Mouse (Mus musculus) embryonic facial prominence, embryonic 14.5 days (tissue): ENCODE measurements around the gene Dnah11. TPM values are rescaled to one million over a fixed set of nuclear protein-coding genes. Genes with fewer than 3 reads are reported as not detected.

Experiments
- ATAC-seq: fragments of 200-750 bp; cut with Nextera tagmentation; 2 replicates; pipeline ENCODE4 v1.8.0; 2017; ENCODE audit warnings: low read depth, moderate number of reproducible peaks, moderate TSS enrichment
- DNase-seq: peaks from one replicate; pipeline ENCODE4 v3.0.0-alpha.2; 2015; ENCODE audit warnings: low spot score
- H3K27ac ChIP-seq: fragments of 300-500 bp; sonication (generic); replicated peaks from 2 replicates; pipeline ENCODE4 v1.5.1; 2014; ENCODE audit warnings: low read depth, mild to moderate bottlenecking, low read length, moderate library complexity
- H3K27me3 ChIP-seq: fragments of 300-500 bp; sonication (generic); replicated peaks from 2 replicates; pipeline ENCODE4 v1.6.1; 2014; ENCODE audit warnings: low read length; ENCODE audit not compliant: control insufficient read depth, insufficient read depth
- H3K36me3 ChIP-seq: fragments of 300-500 bp; sonication (generic); 2 replicates; pipeline ENCODE4 v1.6.1; 2014; ENCODE audit warnings: low read length, mixed read lengths; ENCODE audit not compliant: control insufficient read depth, insufficient read depth
- H3K4me1 ChIP-seq: fragments of 300-500 bp; sonication (generic); 2 replicates; pipeline ENCODE4 v1.6.1; 2014; ENCODE audit warnings: antibody characterized with exemption, low read length; ENCODE audit not compliant: control insufficient read depth, insufficient read depth
- H3K4me2 ChIP-seq: fragments of 300-500 bp; sonication (generic); 2 replicates; pipeline ENCODE4 v1.6.1; 2014; ENCODE audit warnings: low read depth, mild to moderate bottlenecking, low read length, moderate library complexity, mixed read lengths
- H3K4me3 ChIP-seq: fragments of 300-500 bp; sonication (generic); 2 replicates; pipeline ENCODE4 v1.5.1; 2014; ENCODE audit warnings: low read depth, mild to moderate bottlenecking, low read length
- H3K9ac ChIP-seq: fragments of 300-500 bp; sonication (generic); 2 replicates; pipeline ENCODE4 v1.6.1; 2014; ENCODE audit warnings: low read depth, mild to moderate bottlenecking, low read length, moderate library complexity, mixed read lengths
- H3K9me3 ChIP-seq: fragments of 300-500 bp; sonication (generic); 2 replicates; pipeline ENCODE4 v1.6.1; 2016; ENCODE audit warnings: low read length; ENCODE audit not compliant: control insufficient read depth
- WGBS: fragments of 180-500 bp; shearing (Covaris S2); extraction: QIAGEN DNeasy Blood & Tissue Kit; methylation state at CpG from one replicate; pipeline ENCODE4 v1.1.7; 2014; 5-methylcytosine and 5-hydroxymethylcytosine counted together
- polyA plus RNA-seq: library from polyadenylated mRNA; unstranded; fragments of >200 nt; fragmentation: Nextera tagmentation; extraction: Ambion mirVana; gene quantifications from 2 replicates; pipeline ENCODE4 v1.2.1, GENCODE M21; 2014

Gene Dnah11
- polyA plus RNA-seq, 1 experiment from 2014 or later = 0.25 TPM

DNA sequence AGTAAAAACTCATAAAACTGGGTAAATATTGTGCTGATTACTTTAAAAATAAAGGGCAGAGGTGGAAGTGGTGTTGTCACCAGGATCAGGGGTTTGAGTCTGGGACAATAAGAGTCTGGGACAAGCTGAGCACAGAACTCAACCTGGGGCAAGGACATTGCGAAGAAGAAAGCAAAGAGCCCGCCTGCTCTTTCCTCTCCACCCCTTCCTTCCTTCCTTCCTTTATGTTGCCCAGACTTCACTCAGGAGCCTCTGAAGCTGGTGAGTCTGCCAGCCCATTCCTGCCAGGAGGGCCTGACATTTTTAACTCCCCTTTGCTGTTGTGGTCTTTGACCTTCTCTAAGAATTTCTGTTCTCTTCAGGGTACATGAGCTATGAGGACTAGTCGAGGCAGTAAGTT lies 86.9 kb downstream of the Dnah11 start:
- H3K9ac ChIP-seq = no peak overlapping the region
- ATAC-seq = no peak
- DNase-seq = no peak

DNA sequence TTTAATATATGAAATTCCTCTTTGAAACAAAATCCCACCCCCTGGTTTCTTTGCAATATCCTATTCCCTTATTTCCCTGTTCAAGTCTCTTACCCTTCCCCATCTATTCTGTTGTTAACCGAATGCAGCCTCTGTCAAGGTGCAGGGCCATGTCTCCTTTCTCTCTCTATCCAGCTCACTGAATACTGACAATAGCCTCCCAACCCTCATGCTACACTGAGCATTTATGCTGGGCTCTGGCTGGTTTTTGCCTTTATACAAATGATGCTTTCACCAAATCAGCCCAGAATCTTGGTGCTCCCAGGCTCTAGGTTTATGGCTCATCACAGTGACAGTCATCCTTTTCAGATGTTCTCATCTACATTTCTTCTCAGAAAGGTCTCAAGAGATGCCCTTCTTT lies 91.1 kb downstream of the Dnah11 start:
- Histone ChIP-seq H3K27me3 (no peaks in the 10 kb centered on the region), H3K4me1 (no peaks in the 10 kb centered on the region), H3K9me3 (no peaks in the 10 kb centered on the region), H3K36me3 (no peaks in the 10 kb centered on the region), H3K9ac (no peak overlapping the region), H3K4me2 (no peak overlapping the region), H3K4me3 (no peak overlapping the region), H3K27ac (no peak overlapping the region)
- ATAC-seq (no peak), DNase-seq (no peak)
- 82% methylated on average over 1 of the region's 1 CpGs for WGBS

More for the DNA sequence above, 86.9 kb downstream of the Dnah11 start:
- no peak overlapping the region for H3K27ac ChIP-seq
- no peaks in the 10 kb centered on the region for H3K9me3 ChIP-seq
- no peaks in the 10 kb centered on the region for H3K27me3 ChIP-seq
- no peaks in the 10 kb centered on the region for H3K4me1 ChIP-seq
- no peak overlapping the region for H3K4me2 ChIP-seq
- WGBS = 83% methylated on average over 3 of the region's 3 CpGs
- H3K36me3 ChIP-seq = no peaks in the 10 kb centered on the region
- no peak overlapping the region for H3K4me3 ChIP-seq

DNA sequence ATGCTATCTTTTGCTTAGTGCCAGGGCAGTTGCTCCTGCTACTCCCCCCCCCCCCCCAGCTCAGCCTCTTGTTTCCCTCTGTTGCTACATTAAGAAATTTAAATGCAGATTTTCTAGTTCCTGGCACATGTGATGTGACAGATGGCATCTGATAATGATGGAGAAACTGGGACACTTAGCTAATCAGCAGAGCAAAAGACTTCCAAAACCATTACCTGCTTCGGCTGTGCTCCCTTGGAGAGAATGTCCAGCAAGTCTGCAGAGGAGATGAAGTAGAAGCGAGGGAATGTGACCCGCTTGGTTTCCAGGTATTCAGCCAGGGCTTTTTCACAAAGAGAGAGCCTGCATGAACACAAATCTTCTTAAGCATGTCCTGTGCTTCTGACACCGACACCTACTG lies 94.3 kb downstream of the Dnah11 start:
- H3K9ac ChIP-seq = no peak overlapping the region
- 77% methylated on average over 4 of the region's 4 CpGs for WGBS
- H3K4me1 ChIP-seq = no peaks in the 10 kb centered on the region
- H3K4me2 ChIP-seq = no peak overlapping the region
- no peaks in the 10 kb centered on the region for H3K9me3 ChIP-seq
- no peak for DNase-seq
- no peak for ATAC-seq
- H3K27ac ChIP-seq = no peak overlapping the region
- H3K36me3 ChIP-seq = no peaks in the 10 kb centered on the region
- H3K4me3 ChIP-seq = no peak overlapping the region
- no peaks in the 10 kb centered on the region for H3K27me3 ChIP-seq

DNA sequence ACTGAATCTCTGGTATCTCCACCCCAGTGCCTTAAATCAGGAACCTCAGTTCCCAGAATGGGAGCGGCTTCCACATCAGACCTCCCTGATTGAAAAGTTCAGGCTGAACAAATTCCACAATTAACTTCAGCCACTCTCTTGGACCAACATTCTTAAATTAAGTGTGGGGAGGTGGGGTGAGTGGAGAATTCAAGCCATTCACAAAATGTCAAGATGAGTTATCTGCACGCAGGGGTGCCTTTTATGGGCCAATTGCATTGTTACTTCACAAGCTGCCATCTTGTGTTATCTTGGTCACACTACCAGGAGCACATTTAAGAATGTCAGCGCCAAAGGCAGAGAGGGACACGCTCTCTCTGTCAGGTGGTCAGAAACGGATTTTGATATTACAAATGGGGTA lies 99.1 kb downstream of the Dnah11 start:
- Histone ChIP-seq H3K4me3 (no peak overlapping the region), H3K9me3 (no peaks in the 10 kb centered on the region), H3K36me3 (no peaks in the 10 kb centered on the region), H3K4me2 (no peak overlapping the region), H3K9ac (no peak overlapping the region), H3K4me1 (no peaks in the 10 kb centered on the region), H3K27ac (no peak overlapping the region), H3K27me3 (no peaks in the 10 kb centered on the region)
- no peak for DNase-seq
- 68% methylated on average over 5 of the region's 5 CpGs for WGBS
- ATAC-seq = no peak

DNA sequence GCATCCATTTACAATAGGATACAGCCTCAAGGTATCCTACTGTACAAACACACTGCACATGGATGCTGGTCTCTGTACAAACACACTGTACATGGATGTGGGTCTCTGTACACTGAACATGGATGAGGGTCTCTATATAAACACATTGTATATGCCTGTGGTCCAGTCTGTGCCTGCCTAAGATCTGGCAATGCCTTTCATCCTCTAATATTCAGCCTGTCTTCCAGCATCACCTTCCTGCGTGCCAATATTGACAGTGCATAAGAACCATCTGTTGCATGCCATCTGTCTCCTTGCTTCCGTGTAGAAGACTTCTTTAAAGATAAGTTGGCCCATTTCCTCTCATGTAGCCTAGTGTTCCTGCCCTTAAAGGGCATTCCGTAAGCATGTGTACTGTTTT lies 100.6 kb downstream of the Dnah11 start:
- H3K4me3 ChIP-seq = no peak overlapping the region
- no peak overlapping the region for H3K9ac ChIP-seq
- no peak overlapping the region for H3K4me2 ChIP-seq
- no peaks in the 10 kb centered on the region for H3K9me3 ChIP-seq
- ATAC-seq (no peak), DNase-seq (no peak)
- no peaks in the 10 kb centered on the region for H3K36me3 ChIP-seq
- H3K27me3 ChIP-seq = no peaks in the 10 kb centered on the region
- no peak overlapping the region for H3K27ac ChIP-seq
- 78% methylated on average over 3 of the region's 3 CpGs for WGBS
- H3K4me1 ChIP-seq = no peaks in the 10 kb centered on the region

DNA sequence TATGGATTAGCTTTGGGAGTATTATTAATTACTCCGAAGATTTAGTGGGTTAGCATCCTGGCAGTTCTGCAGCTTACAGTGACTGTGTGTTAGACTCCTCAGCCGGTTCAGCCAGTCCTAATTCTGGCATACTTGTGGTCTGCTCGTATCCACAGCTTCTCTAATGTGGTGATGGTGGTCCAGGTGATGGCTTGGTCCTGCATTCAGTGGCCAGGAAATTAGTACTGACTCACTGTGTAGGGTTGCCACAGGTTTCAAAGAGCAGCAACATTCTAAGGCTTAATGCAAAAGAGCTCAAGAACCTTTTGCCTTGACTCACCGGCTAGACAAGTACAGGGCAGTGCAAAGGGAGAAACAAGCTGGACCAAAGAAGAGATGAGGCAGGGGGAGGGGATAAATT lies 103.9 kb downstream of the Dnah11 start:
- Histone ChIP-seq H3K4me2 (no peak overlapping the region), H3K4me3 (no peak overlapping the region), H3K27ac (no peak overlapping the region), H3K9me3 (no peaks in the 10 kb centered on the region), H3K4me1 (no peaks in the 10 kb centered on the region), H3K27me3 (no peaks in the 10 kb centered on the region), H3K9ac (no peak overlapping the region), H3K36me3 (no peaks in the 10 kb centered on the region)
- 79% methylated on average over 4 of the region's 4 CpGs for WGBS
- DNase-seq (no peak), ATAC-seq (no peak)

DNA sequence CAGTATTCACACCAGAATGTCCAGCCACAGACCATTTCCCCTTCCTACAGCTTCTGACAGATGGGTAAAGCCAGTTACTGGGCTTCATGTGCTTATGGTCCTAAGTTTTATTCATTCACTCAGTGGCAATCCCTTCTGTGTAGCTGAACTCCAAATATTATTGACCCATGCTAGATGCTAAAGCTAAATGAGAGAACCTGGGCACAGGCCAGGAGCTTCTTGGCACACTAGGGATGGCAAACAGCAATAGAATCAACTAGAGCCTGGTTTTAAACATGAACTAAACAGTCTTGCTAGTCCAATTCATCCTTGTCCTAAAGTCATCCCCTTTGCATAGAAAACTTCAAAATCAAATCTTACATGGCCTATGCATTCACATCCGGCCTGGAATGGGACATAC lies 113.6 kb downstream of the Dnah11 start:
- Histone ChIP-seq H3K4me2 (no peak overlapping the region), H3K27me3 (no peaks in the 10 kb centered on the region), H3K27ac (no peak overlapping the region), H3K9me3 (no peaks in the 10 kb centered on the region), H3K4me3 (no peak overlapping the region), H3K9ac (no peak overlapping the region), H3K4me1 (no peaks in the 10 kb centered on the region), H3K36me3 (no peaks in the 10 kb centered on the region)
- 84% methylated on average over 1 of the region's 1 CpGs for WGBS
- DNase-seq (no peak), ATAC-seq (no peak)

DNA sequence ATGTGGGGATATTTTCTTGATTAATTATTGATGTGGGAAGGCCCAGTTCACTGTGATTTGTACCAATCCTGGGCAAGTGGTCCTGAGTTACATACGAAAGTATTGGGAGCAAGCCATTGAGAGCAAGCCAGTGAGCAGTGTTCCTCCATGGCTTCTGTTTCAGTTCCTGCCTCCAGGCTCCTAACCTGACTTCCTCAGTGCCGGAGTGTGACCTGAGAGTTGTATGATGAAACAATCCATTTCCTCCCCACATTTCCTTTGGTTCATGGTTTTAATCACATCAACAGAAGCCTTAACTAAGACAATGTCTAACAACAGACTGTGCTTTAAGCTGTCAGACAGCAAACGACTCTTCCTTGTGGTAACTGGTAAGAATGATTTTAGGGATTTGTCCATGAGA lies 114.0 kb downstream of the Dnah11 start:
- DNase-seq (no peak), ATAC-seq (no peak)
- Histone ChIP-seq H3K4me1 (no peaks in the 10 kb centered on the region), H3K27me3 (no peaks in the 10 kb centered on the region), H3K36me3 (no peaks in the 10 kb centered on the region), H3K9ac (no peak overlapping the region), H3K4me3 (no peak overlapping the region), H3K4me2 (no peak overlapping the region), H3K27ac (no peak overlapping the region), H3K9me3 (no peaks in the 10 kb centered on the region)
- WGBS = 85% methylated on average over 3 of the region's 3 CpGs

DNA sequence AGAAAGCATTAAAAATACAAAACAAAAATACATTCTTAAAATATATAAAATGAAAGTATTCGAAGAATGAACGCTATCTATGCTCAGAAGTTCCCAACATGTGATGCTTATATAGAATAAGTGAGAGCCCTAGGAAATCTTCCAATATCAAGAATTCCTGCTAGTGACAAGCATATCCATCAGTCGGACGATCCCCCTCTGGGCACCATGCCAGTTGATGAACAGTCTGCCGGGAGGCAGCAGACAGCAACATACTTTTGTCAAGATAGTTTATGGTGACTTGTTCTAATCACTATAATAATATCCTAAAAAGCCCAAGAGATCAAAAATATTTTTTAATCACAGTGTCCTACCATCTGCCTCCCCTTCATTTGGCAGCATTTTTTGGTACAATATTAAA lies 114.7 kb downstream of the Dnah11 start:
- no peak for ATAC-seq
- no peak overlapping the region for H3K27ac ChIP-seq
- H3K4me3 ChIP-seq = no peak overlapping the region
- 57% methylated on average over 5 of the region's 5 CpGs for whole genome bisulfite sequencing
- H3K27me3 ChIP-seq = no peaks in the 10 kb centered on the region
- no peaks in the 10 kb centered on the region for H3K36me3 ChIP-seq
- no peaks in the 10 kb centered on the region for H3K9me3 ChIP-seq
- H3K9ac ChIP-seq = no peak overlapping the region
- peak; percentile 58 for DNase-seq
- H3K4me2 ChIP-seq = no peak overlapping the region
- no peaks in the 10 kb centered on the region for H3K4me1 ChIP-seq
